Mouse (Mus musculus): ENCODE data around the gene Hip1.

Hip1 gene

GRCm38 (mm10) chr5:135535867-135536266 is 9.1 kb downstream of the Hip1 start:
- in situ Hi-C loops (cut with MboI, MseI) = loop anchor here in 1 of 2 experiments (10.0 to 25.0 kb wide), 2 partner anchors 1224 to 1429 kb away; partner anchors contain the start of genes Cldn15 and Gtf2i

GRCm38 (mm10) chr5:135533431-135533830 is 11.5 kb downstream of the Hip1 start:
- in situ Hi-C loops (cut with MboI, MseI) = loop anchor here in 1 of 2 experiments (10.0 to 25.0 kb wide), 2 partner anchors 1221 to 1431 kb away; partner anchors contain the start of genes Cldn15 and Gtf2i

- in situ Hi-C loops (cut with MboI, MseI) = loop anchor here in 1 of 2 experiments (10.0 to 25.0 kb wide), 2 partner anchors 1219 to 1433 kb away; partner anchors contain the start of genes Cldn15 and Gtf2i
Observed at GRCm38 (mm10) chr5:135531306-135531845, 13.5 kb downstream of the Hip1 start.

GRCm38 (mm10) chr5:135529964-135530363 is 15.0 kb downstream of the Hip1 start:
- in situ Hi-C loops (cut with MboI, MseI) = loop anchor here in 1 of 2 experiments (10.0 to 25.0 kb wide), 2 partner anchors 1218 to 1435 kb away; partner anchors contain the start of genes Cldn15 and Gtf2i

GRCm38 (mm10) chr5:135529310-135529709 is 15.6 kb downstream of the Hip1 start:
- in situ Hi-C loops (cut with MboI, MseI) = loop anchor here in 1 of 2 experiments (25.0 kb wide), 1 partner anchor 1217 kb away; the partner anchor contains the start of gene Gtf2i

GRCm38 (mm10) chr5:135527986-135528385 is 16.9 kb downstream of the Hip1 start:
- in situ Hi-C loops (cut with MboI, MseI) = loop anchor here in 1 of 2 experiments (25.0 kb wide), 1 partner anchor 1216 kb away; the partner anchor contains the start of gene Gtf2i

- in situ Hi-C loops (cut with MboI, MseI) = loop anchor here in 1 of 2 experiments (25.0 kb wide), 1 partner anchor 1213 kb away; the partner anchor contains the start of gene Gtf2i
Observed at GRCm38 (mm10) chr5:135524660-135525560, 20.0 kb downstream of the Hip1 start.

- in situ Hi-C loops (cut with MboI, MseI) = no loop called here
Observed at GRCm38 (mm10) chr5:135524087-135524486, 20.8 kb downstream of the Hip1 start.

- in situ Hi-C loops (cut with MboI, MseI) = no loop called here
Observed at GRCm38 (mm10) chr5:135522111-135522722, 22.7 kb downstream of the Hip1 start.

- in situ Hi-C loops (cut with MboI, MseI) = no loop called here
Observed at GRCm38 (mm10) chr5:135517348-135517883, 27.5 kb downstream of the Hip1 start.

GRCm38 (mm10) chr5:135513131-135513530 is 31.8 kb downstream of the Hip1 start:
- in situ Hi-C loops (cut with MboI, MseI) = no loop called here

GRCm38 (mm10) chr5:135511105-135511504 is 33.8 kb downstream of the Hip1 start:
- in situ Hi-C loops (cut with MboI, MseI) = no loop called here

- in situ Hi-C loops (cut with MboI, MseI) = loop anchor here in 1 of 2 experiments (5.0 kb wide), 1 partner anchor 56 kb away; no protein-coding TSS in a partner anchor
Observed at GRCm38 (mm10) chr5:135508284-135508683, 36.6 kb downstream of the Hip1 start.

- in situ Hi-C loops (cut with MboI, MseI) = loop anchor here in 1 of 2 experiments (5.0 kb wide), 1 partner anchor 55 kb away; no protein-coding TSS in a partner anchor
Observed at GRCm38 (mm10) chr5:135507561-135508273, 37.2 kb downstream of the Hip1 start.

- in situ Hi-C loops (cut with MboI, MseI) = loop anchor here in 1 of 2 experiments (5.0 kb wide), 1 partner anchor 53 kb away; no protein-coding TSS in a partner anchor
Observed at GRCm38 (mm10) chr5:135505442-135505841, 39.5 kb downstream of the Hip1 start.

- in situ Hi-C loops (cut with MboI, MseI) = no loop called here
Observed at GRCm38 (mm10) chr5:135502931-135503330, 42.0 kb downstream of the Hip1 start.

GRCm38 (mm10) chr5:135502027-135502426 is 42.9 kb downstream of the Hip1 start:
- in situ Hi-C loops (cut with MboI, MseI) = no loop called here

GRCm38 (mm10) chr5:135498914-135499313 is 46.0 kb downstream of the Hip1 start:
- in situ Hi-C loops (cut with MboI, MseI) = no loop called here

- in situ Hi-C loops (cut with MboI, MseI) = no loop called here
Observed at GRCm38 (mm10) chr5:135497347-135497955, 47.5 kb downstream of the Hip1 start.

GRCm38 (mm10) chr5:135496489-135496888 is 48.4 kb downstream of the Hip1 start:
- in situ Hi-C loops (cut with MboI, MseI) = no loop called here

All from T-helper 17 cell (primary cell).